Mouse (Mus musculus) central nervous system, embryonic 18 days (tissue): Measurements from ENCODE around the gene Slc38a2. TPM values are rescaled to one million over a fixed set of nuclear protein-coding genes. Genes with fewer than 3 reads are reported as not detected.

Source experiments
- polyA plus RNA-seq: library from polyadenylated mRNA; depleted of rRNA; stranded (reverse); fragments of >200 nt; gene quantifications from 2 replicates; pipeline ENCODE4 v1.2.3, GENCODE M21; 2012; rRNA removed

The Slc38a2 gene
- polyA plus RNA-seq, result 92.0 and 96.3 TPM in 2 replicates

DNA sequence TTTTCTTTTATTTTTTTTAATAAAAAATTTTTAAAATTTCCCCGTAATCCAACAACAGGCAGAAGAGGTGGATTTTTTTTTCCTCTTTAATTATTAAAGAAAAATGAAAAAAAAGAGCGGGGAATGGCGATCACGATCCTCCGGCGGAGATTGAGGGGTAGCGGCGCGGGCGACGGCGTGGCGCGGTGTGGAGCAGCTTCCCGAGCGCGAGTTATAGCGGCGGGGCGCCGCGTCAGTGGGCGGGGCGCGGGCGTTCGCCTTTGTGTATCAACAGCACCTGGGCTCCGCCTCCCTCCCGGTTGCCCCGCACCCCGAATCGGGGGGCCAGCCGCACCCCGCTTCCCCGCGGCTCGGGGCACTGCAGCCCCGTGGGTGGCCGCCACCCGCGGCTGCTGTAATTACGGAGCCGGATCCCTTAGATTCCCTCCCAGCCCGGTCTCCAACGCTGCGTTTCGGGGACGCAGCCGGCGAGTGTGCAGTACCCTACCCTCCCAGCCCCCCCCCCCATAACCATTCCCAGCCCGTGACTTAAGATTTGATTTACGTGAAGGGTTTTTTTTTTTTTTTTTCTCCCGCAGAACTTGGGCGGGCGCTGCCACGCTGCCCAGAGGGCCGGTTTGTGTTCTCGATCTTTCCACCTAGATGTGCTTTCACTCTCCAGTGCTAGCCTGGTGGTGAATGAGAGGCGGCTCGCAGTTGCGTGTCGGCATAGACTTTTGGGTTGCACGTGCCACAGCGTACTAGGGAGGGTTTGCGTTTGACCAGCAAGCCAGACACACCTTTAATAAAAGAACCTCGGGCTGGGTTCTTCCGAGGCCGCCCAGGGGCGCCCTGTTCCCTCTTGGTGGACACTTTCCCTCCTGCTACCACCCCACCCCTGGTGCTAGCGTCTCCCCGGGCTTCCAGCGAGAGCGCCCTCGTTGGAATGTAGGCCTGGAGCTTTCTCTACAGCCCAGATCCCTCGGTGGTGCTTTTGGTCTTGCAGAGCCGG, at the start of gene Slc38a2:
Gene Slc38a2, minus strand, starts transcription at position 210 of the 991 bp plus-strand sequence.

DNA sequence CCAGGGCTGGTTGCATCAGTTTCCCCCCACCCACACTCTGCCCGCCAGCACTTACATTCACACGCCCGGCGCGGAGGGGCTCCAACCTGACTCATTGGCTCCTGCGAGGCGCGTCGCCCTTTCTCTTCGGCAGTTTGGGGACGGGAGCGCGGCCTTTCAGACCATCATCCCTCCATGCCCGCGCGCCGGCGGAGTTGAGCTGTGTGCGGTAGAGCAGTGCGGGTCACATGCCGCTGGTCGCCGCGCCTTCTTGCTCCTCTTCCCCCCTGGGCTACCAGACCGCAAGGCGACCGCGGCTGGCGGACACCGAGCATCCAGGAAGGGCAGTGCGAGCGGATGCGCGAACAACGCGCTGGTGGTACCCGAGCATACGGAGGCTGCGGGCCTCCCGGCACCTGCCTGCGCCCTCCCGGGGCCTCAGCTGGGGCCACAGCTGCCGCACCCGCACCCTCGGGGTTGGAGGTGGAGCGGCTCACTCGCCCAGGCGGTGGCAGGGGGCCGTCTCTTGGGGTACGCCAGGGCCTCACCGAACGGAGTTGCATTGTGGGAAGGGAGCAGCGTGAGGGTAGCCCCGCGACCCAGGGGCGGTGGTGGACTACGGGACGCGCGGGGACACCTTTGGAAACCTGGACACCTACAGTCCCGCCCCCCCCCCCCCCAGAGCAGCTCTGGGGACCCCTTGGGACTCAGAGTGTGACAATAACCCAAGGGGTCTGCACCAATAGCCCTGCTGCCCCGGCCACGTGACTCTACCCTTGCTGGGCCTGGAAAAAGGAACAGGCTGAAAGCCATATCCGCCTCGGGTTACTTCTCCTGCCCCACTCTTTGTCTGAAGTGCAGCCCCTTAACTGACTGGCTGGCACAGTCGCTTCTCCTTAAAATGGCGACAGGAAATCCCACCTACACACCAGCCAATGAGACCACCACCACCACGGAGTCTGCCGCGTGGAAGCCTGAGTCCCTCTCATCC, 56.8 kb downstream of the Slc38a2 start, which contains the start of gene Slc38a1:
Gene Slc38a1, minus strand, starts transcription at position 478 of the 970 bp plus-strand sequence.

Other genes starting within 250 kb of the Slc38a2 start
- gene Scaf11, start 238.9 kb downstream of the Slc38a2 start, polyA plus RNA-seq, result 25.9 and 27.0 TPM in 2 replicates
- gene Slc38a1, start 56.8 kb downstream of the Slc38a2 start, polyA plus RNA-seq, result 86.1 and 88.5 TPM in 2 replicates